Mouse (Mus musculus) gonadal fat pad, adult 2 months (tissue): ENCODE measurements at regions not wholly inside any gene's neighbourhood (a gene's known extent, or its start where the extent isn't known, plus 50 kb on each side); places are given as distances from the start of the nearest gene placed in this dataset.
"Not testable (repeated sequence)": the region's sequence is repeated elsewhere in the genome, so short reads cannot be mapped to it uniquely, and the experiment has no call there.

Experiments used
- DNase-seq: peaks from one replicate; pipeline ENCODE4 v3.0.0-alpha.2; 2012; ENCODE audit warnings: low read depth

DNA sequence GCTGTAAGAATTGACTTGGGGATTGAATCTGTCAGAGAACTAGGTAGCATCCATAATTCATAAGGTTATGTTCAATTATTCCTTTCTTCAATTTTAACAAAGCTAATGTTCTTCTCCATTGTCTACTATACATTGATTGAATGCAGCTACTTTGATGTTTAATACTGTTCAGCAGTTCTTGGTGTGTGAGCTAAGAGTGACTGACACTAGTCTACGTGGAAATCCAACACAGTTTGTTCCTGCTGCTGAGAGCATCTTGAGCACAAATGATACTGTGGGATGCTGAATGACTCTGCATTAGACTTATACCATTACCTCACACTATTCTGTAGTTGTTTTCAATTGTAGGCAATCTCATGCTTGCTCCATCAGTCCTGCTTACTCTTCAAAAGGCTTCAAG, 249.4 kb upstream of the Akr1e1 start:
- no peak for DNase-seq

DNA sequence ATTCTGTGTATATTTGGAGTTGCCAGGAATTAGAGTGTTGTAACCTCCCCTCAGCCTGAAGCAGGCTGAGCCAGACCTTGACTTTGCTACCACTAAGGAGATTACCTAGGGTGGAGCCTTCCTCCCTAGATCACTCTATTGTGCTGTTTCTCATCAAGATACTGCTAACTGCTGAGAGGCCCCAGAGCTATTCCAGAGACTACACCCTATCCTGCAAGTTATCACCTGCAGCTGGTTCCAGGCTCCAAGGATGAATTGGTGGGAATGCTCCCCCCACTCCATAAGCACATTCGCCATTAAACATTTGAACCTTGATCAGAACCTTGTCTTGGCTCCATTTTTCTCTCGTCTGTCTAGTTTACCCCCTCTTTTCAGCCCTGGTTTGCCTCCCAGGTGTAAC, 230.5 kb upstream of the Akr1e1 start:
- not testable (repeated sequence) for DNase-seq

GRCm38 (mm10) chr13:4826756-4827155, 217.8 kb upstream of the Akr1e1 start:
- DNase-seq: no peak

- DNase-seq: not testable (repeated sequence)
These were observed 216.8 kb upstream of the Akr1e1 start for GRCm38 (mm10) chr13:4825749-4826148.

DNA sequence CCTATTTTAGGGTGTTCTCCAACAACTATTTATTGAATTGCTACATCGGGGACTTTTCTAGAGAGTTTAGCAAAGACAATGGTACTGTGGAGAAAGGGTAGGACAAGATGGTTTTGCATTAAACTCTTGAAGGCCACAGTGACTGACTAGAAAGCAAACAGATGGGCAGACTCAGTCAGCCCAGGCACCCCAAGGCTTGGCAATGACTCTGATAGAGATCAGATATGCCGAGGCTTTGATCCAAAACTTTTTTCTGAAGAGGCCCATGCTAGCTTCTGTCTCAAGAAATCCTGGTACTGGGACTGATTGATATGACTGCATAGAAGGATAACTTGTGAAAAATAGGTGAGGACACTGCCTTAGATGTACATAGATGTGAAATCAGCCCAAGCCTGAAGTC, 197.9 kb upstream of the Akr1e1 start:
- no peak for DNase-seq

DNA sequence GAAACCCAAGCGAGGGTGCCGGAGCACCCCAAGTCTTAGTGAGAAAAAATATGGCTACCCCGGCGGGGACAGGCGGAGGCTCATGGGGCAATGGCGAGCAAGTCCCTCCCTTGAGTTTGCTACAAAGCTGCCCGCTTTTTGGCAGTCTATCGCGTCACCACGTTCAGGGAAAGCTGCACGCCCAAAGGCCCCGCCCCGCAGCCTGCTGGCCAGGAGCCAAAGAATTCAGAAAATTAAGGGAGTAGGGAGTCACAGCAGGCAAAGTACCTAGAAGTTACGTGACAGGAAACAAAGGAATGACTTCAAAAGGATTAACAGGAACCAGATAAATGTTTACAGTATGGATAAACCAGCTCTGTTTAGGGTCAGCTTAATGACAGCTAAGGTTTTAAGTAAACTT, 191.7 kb upstream of the Akr1e1 start:
- DNase-seq: no peak

DNA sequence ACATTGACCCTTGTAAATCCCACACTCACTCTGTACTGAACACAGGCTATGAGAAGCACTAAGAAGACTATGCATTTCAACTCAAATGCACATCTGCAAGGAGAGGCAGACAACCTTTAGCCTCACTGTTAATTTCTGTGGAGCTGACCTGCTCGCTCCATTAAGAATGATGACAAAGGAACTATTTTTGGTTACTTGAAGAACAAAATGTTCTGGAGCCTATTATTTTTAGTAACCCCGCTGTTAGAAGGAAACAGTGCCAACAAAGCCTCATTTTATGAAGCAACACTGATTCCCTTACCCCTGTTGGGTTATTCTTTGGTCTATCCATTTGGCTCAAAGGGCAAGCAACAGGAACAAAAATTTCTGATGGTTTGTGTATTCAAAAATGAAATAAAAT, 182.2 kb upstream of the Akr1e1 start:
- no peak for DNase-seq

- no peak for DNase-seq
These were observed 181.4 kb upstream of the Akr1e1 start for GRCm38 (mm10) chr13:4790414-4790813.

GRCm38 (mm10) chr13:4783290-4783689, 174.3 kb upstream of the Akr1e1 start:
- DNase-seq: no peak

GRCm38 (mm10) chr13:4778264-4778823, 169.4 kb upstream of the Akr1e1 start:
- DNase-seq: not testable (repeated sequence)

DNA sequence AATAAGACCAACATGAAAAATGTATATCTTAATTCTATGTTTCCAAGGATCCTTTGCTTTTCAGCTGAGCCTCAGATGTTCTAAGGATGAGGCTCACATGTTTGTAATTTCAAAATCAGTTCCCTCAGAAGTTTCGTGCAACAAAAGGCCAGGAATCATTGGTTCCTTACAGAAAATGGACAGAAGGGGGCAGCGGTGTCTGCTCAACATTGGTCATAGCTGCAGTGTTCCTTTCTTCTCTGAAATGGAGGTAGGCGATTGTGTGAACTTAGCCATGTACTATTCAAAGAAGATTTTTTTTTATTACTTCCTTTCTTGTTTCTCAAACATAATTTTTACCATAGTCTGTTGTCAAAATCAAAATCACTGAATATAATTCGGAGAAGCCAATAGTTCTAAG, 167.9 kb upstream of the Akr1e1 start:
- no peak for DNase-seq

DNA sequence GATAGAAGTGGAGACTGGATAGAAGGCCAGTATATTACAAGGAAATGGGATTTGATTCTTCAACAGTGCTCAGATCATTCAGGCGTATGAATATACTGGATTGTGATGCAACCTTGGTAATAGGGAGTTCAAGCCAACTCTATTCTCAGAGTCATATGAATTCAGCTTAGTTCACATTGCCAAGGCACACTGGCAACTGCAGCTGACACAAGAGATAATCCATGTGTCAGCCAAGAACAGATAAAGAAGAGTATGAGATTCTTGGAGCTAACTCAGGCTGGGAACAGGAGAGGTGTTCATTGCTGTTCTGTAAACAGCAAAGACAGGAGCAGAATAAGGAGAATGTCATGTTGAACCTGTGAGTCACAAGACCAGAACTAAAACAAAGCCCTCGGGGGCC, 163.3 kb upstream of the Akr1e1 start:
- no peak for DNase-seq

GRCm38 (mm10) chr13:4771120-4772075, 162.4 kb upstream of the Akr1e1 start:
- peak; percentile 26 for DNase-seq

- no peak for DNase-seq
These were observed 151.0 kb upstream of the Akr1e1 start for GRCm38 (mm10) chr13:4759965-4760364.

DNA sequence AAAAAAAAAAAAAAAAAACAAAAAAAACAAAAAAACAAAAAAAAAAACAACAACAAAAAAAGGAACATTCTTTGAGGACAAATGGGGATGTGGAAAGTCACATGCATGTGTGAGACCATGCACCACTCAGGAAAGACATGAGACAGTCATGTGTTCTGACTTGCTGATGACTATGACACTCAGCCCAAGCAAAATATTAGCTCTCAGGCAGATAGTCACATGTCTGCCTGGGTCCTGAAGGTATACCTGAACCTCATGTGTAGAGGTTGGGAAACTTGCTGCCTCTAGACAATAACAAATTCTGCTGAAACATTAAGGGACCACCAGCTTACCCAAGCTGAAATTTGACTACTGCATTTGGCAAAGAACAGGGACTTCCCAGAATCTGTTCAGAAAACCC, 147.6 kb upstream of the Akr1e1 start:
- no peak for DNase-seq

GRCm38 (mm10) chr13:4742930-4743329, 134.0 kb upstream of the Akr1e1 start:
- no peak for DNase-seq

- DNase-seq: not testable (repeated sequence)
These were observed 107.3 kb upstream of the Akr1e1 start for GRCm38 (mm10) chr13:4716299-4716698.

DNA sequence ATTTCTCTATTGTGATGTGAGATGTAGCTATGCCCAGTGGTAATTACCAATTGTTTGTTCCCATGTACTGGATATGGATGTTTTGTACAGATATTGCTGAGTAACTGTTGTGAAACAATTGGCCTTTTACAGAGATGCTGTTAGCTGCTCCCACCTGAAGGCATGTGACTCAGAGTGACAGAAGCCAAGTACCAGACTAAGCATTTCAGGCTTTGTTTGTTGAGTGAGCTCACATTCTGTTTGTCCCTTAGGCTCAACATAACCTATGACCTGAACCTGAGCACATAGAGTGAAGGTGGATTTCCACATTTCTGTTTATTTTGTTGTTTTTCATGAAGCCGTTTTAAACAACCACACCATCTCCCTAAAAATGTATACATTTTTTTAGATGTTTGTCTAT, 105.8 kb upstream of the Akr1e1 start:
- DNase-seq: peak; percentile 45

- peak; percentile 10 for DNase-seq
These were observed 103.7 kb upstream of the Akr1e1 start for GRCm38 (mm10) chr13:4712698-4713097.

- not testable (repeated sequence) for DNase-seq
These were observed 90.6 kb upstream of the Akr1e1 start for GRCm38 (mm10) chr13:4699591-4699990.

DNA sequence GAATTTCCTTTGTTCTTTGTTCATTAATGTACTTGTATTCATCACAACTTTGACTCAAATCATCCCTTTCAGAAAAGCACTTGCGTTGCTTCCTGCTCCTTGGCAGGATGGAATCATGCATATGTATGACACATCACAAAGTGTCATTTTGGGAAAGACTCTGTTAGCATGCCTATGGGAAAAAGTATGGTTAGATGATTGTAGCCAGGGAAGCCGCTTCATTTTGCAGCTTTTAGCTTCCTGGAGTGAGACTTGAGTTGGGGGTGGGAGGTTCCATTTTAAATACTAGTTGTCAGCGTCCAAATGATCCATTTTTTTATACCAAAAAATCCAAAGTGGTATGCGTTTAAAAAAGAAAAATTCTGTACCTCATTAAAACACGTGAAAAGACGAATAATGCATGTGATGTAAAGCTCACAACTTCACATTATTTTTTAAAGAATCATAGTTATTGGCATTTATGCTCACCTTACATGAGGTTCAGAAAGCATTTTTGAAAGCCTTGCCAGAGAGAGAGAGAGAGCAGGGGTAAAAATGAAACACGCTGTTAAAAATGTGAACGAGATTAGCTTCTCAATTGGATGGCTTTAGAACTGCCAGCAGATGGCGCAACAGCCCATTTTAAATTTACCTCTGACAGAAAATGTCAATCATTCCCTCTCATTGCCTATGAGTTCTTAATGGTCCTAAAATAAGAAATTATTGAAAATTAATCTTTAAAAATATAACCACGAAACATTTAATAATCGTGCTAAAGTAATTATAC, 57.6 kb upstream of the Akr1e1 start:
- no peak for DNase-seq

DNA sequence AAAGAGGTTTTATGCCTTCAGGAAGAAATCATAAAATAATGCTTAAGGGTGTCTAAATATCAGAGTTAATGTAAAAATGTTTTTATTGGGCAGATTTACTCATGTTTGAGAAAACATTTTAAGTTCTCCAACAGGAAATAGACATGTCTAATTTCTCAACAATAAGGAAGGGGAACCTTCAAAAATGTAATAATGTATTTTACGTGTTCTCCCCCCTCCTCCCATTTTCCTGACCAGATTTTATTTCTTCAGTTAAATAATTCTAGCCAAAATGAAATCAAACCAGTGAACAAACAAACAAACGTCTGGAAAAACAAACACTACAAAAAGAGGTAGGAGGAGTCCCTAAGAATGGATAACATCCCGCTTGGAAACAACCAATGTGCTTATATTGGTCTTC, 54.4 kb upstream of the Akr1e1 start:
- DNase-seq: no peak
